Mouse (Mus musculus): ENCODE data around the gene Arid3a.
A peak's percentile ranks its signal among the peaks of the same experiment; 100 is the strongest.

Arid3a gene

DNA sequence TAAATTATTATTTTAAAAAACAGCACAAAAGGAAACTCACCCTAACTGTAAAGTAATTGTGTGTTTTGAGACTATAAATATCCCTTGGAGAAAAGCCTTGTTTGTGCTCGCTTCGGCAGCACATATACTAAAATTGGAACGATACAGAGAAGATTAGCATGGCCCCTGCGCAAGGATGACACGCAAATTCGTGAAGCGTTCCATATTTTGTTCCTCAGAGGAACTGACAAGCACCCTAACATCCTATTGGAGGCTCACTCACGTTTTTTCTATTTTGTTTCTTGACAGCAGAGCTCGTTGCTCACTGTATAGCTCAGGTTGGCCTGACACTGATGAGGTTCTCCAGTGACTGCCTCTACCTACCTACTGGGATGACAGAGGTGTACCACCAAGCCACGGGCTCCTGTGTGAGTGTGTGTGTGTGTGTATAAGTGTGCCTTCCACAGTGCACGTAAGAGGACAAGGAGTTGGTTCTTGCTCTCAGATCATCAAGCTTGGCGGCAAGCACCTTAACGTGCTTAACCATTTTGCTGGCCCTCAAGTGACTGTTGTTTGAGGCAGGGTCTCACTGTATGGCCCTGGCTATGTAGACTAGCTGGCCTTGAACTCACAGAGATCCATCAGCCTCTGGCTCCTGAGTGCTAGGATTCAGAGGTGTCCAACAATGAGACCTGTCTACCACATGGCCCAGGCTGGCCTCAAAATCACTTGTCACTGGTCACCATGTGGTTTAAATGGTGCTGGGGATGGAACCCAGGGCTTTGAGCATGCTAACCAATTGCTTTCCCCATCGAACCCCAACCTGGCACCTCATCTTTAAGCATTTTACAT lies 17.5 kb upstream of the Arid3a start:
- DNase-seq: no peak

DNA sequence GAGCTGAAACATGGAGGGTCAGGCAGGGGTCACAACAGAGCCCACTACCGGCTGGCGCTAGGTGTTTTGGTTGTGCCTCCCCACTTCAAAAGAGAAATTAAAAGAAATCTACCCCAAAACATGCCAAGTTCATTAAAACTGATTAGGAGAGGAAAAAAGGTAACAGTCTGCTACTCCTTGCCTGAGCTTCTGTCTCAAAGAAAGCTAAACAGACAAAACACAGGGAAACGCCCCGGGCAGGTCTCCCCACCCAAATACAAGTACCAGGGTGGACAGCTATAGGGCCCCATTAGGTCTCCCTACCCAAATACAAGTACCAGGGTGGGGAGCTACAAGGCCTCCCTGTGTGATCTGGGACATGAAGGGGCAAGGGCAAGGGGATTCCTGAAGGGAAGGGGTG lies 16.3 kb upstream of the Arid3a start, which contains the start of gene Gm26602:
Gm26602 (plus strand) TSS at position 301 of the 400 bp plus-strand sequence.
- no peak for DNase-seq

DNA sequence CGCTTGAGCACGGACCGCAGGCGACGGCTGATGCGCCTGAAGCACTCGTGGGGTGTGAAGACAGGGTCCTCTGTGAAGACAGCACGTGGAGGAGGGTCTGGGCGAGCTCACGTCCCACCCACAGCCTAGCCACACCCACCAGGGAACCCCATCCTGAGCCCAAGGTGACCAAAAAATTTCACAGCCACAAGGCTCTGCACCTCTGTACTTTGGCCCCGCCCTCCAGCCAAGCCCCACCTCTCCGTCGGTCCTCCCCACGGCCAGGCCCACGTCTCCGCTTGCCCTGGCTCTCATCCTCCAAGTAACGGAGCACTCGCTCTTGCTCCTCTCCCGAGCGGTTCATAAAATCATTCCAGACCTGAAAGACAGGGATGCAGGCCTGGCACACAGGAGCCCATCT lies 14.4 kb upstream of the Arid3a start:
- DNase-seq: no peak

DNA sequence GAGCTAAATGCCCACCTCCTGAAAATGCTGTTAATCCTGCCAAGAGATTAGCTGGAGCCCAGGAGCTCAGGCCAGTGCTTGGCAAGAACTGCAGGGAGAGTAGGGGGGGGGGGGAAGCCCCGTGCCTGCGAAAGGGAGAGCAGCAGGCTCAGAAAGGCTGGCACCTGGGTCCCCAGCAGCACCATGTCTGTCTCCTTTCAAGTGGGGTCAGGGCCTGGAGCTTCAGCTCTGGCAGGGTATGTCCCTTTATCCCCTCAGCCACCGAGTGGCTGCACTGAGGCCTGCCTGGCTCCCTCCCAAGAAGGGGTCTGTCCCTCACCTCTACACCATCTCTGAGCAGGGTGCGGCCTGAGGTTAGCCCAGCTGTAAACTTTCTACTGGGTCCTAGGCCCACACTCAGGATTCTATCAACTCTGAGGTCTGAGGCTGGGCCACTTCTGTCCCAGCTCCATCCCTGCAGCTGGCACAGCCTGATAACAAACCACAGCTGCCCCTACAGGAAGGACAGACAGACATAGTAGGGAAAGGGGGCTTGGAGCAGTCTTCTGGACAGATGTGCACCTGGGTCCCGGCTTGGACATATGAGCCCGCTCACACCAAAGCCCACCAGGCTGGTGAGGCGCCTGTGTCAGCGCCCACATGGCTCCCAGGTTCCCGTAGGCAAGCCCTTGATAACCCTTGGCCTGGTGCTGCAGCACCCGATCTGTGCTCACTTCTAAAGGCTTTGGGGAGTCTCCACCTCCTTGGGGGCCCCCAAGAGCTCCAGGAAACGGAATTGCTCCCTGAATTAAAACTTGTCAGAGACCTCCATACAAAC lies 12.5 kb upstream of the Arid3a start:
- DNase-seq: no peak

DNA sequence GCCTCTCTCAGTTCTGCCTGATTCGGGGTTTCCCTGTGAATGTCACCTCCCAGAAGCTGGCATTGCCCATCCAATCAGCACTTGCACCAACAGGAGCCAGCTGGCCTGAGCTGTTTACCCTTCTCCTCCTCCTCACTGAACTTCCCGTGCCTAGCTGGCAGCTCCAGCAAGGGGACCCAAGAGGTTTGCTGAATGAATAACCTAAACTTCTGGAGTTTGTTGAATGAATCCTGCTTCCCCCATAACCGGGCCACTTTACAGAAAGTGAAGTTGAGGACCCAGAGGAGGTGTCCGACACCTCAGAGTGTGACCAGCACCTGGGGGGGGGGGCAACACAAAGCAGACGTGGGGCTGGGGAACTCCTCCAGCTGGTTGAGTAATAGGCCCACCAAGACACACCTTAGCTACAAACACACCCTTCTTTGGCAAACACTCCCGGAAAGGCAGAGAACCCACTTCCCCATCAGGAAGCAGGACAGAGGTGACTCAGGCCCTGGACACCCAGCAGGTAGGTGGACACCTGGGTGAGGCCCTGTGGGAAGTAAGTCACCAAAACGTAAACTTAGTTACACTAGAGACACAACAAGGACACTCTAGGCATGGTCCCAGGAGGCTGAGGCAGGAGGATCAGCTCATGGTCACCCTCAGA lies 11.8 kb upstream of the Arid3a start:
- no peak for DNase-seq

DNA sequence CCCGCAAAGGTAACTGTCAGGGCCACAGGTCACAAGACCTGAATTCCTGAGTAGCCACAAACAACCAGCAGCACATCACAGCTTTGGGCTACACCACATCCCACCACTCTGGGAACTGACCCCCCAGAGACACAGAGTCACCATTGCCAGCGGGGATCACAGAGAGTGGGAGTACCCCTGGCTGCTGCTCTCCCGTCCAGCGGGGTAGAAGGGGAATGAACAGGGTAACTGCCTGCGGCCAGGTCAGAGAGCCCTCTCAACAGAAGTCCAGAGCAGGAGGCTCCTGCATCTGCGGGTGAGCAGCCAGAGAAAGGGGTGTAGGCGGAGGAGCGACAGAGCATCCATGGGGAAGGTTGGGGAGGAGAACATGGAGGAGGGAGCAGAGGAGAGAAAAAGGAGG lies 10.8 kb upstream of the Arid3a start:
- no peak for DNase-seq

DNA sequence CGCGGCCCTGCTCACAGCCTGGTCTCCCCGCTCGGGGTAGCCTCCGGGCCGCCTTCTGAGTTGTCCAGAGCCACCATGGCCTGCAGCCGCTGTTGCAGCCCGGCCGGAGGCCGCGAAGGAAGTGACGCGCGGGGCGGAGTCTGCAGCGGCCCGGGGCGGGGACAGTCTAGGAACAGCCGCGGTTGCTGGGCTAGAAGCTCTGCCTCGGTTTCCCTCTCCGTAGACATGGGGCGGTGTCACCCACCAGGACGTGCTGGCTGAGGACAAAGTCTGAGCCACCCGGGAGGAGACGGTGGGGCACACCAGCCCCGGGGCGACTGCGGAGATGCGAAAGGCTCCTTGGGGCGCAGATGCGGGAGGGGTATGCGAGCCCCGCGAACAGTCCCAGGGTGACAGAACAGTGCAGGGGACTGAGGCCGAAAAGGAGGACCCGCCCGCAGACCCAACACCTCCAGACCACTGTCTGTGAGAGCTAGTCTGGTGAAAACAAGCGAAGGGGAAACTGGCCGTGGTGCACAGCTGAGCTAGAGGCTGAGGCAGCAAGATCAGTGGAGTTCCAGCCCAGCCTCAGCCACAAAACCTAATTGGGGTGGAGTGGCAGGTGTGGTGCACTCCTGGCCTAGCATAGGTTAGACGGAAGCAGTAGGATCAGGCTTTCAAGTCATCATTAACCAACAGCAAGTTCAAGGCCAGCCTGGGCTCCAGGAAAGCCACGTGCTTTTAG lies 9.9 kb upstream of the Arid3a start, which contains the start of gene Kiss1r:
Kiss1r (plus strand) TSS at position 164 of the 724 bp plus-strand sequence.
- DNase-seq: peak; percentile 93

DNA sequence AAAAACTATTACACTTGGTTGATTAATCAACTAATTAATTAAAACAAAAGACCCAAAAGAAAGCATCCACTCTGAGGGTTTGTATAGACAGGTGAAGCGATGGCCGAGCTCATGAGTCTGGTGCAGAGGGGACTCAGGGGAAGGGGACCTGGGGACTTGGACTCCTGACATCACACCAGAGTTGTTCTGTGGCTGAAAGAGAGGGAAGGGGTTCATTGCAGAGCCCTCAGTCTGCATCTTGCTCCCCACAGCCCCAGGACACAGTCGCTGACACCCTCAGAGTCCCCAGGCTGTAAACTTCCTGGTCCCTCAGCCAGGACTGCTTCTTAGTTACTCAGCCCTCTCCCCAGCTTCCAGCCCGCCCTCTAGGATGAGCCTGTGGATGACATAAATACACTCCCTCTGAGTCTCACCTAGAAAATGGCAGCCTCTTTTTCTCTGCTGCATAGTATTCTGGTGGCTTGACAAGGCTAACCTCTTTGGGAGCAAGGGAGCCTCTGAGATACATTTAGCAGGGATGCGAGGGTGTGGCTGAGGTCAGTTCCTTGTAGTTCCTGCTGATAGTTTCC lies 9.2 kb upstream of the Arid3a start:
- no peak for DNase-seq

DNA sequence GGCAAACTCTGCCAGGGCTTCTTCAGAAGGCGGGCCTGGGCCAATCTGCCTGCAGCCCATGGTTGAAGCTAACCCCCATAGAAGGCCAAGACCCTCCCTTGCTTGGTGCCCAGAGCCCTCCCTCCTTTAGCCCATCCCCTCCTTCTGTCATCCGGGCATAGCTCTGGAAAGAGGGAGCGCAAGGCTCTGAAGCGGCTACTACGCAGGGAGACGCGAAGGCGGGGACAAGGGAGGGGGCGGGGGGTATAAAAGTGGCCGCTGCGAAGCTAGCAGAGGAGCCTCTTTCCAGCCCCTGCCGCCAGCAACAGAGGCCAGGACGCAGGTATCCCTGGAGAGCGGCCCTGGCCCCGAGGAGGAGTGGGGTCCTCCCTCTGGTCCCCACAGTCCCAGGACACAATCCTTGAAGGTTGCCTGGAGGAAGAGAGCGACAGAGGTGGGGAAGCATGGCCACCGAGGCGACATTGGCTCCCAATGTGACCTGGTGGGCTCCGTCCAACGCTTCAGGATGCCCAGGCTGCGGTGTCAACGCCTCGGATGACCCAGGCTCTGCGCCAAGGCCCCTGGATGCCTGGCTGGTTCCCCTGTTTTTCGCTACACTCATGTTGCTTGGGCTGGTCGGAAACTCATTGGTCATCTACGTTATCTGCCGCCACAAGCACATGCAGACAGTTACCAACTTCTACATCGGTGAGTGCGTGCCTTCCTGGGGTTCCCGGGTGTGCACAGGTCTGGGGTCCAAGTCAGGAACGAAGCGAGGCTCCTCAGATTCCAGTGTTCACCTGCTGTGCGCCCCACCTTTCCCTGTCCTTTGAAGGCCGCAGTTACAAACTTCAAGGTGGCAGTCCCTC lies 8.4 kb upstream of the Arid3a start:
- DNase-seq: no peak

DNA sequence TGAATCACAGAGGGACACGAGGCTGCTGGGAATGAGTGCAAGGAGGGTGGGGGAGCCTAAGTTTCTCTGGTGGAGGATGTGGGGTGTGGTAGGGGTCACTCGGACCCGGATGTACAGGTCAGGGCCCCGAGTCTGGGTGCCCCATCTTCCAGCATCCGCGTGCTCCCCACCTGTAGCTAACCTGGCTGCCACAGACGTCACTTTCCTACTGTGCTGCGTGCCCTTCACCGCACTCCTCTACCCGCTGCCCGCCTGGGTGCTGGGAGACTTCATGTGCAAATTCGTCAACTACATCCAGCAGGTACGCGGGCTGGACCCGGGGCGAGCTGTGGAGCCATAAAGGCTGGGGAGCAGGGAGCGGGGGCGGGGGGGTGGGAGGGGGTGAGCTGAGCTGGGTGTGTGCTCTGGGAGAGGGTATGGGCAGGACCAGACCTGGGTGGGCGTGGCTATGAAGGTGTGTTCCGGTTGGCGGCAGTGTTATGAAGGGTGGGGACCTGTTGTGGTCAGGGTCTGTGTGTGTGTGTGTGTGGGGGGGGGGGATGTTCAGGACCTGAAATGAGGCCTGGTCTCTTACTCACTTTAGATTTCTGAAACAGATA lies 7.5 kb upstream of the Arid3a start:
- peak; percentile 64 for DNase-seq

DNA sequence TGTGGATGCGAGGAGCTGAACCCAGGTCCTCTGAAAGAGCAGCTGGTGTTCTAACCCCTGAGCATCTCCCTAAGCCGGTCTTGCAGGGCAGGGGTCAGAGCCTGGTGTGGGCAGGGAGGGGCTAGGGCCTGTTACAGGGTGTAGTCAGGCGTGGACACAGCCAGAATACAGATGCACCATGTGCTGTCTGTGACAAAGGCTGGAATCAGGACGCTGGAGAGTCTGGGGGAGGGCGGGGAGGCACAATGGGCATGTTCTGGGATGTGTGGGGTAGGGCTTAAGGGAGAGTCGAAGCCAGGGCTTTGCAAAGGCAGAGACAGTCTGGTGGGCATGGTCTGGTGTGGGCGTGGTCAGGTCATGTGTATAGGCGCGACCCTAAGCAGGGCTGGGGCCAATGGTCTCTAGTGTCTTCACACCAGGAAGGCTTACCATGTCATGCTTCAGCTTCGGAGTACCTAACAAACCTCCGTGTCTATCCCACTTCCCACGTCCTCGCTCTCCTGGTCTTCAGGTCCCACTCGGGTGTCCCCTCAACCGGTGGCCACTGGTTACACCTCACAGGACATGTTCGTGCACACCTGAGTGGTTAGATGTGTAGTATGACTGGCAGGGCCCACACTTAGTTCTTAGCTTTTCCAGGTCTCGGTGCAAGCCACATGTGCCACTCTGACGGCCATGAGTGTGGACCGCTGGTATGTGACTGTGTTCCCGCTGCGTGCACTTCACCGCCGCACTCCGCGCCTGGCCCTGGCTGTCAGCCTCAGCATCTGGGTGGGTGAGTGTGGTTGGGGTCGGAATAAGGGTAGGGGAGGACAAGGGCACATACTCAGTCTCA lies 6.6 kb upstream of the Arid3a start:
- DNase-seq: no peak

DNA sequence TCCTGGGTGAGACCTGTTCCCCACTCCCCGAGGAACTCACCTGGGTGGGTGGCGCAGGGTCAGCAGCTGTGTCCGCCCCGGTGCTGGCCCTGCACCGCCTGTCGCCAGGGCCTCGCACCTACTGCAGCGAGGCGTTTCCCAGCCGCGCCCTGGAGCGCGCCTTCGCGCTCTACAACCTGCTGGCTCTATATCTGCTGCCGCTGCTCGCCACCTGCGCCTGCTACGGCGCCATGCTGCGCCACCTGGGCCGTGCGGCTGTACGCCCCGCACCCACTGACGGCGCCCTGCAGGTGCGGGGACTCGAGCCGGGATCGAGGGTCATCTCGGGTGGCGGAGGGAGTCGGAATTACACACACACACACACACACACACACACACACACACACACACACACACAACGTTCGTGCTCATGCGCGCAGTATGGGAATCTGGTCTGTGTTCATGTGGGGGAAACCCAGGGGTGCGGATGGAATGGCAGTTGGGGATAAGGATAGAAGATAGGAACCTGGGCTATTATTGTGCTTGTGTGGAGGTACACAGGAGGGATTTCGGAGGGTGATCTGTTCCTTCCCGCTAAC lies 5.8 kb upstream of the Arid3a start, which contains the start of gene R3hdm4:
R3hdm4 (minus strand) TSS at position 251 of the 578 bp plus-strand sequence.
- DNase-seq: peak; percentile 67

DNA sequence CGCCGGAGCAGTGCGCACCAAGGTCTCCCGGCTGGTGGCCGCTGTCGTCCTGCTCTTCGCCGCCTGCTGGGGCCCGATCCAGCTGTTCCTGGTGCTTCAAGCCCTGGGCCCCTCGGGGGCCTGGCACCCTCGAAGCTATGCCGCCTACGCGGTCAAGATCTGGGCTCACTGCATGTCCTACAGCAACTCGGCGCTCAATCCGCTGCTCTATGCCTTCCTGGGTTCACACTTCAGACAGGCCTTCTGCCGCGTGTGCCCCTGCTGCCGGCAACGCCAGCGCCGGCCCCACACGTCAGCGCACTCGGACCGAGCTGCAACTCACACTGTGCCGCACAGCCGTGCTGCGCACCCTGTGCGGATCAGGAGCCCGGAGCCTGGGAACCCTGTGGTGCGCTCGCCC lies 5.3 kb upstream of the Arid3a start:
- peak; percentile 49 for DNase-seq

DNA sequence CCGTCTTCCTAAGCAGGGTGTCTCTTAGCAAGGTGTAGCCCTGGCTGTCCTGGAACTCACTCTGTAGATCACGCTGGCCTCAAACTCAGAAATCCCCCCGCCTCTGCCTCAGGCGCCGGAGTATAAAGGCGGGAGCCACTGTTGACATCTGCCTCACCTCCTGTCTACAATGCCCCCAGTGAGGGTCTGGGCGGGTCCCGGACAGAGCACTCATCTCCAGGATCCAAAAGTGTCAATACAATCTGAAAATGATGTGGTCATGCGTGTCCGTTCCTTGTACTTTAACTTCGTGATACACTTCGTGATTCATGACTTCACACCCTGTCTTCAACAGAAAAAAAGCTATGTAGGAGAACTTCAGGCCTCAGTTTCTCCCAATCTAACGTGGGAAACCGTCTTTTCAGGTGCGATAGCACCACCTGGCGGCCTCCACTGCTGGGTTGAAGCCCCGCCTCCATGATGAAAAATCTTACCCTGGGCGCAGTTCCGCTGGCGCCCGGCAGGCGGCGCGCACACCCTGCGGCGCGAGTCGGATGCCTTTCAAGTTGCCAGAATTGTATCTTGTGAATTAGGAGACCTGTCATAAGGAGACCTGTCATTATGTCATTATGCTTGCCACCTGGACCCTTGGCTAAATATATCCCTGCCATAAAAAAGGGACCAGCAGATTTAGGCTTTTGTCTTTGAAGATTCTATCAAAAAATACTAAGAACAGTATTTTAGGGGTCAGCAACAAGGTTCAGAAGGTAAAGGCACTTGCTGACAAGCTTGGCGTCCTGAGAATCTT lies 1.7 kb upstream of the Arid3a start:
- peak; percentile 97 for DNase-seq

DNA sequence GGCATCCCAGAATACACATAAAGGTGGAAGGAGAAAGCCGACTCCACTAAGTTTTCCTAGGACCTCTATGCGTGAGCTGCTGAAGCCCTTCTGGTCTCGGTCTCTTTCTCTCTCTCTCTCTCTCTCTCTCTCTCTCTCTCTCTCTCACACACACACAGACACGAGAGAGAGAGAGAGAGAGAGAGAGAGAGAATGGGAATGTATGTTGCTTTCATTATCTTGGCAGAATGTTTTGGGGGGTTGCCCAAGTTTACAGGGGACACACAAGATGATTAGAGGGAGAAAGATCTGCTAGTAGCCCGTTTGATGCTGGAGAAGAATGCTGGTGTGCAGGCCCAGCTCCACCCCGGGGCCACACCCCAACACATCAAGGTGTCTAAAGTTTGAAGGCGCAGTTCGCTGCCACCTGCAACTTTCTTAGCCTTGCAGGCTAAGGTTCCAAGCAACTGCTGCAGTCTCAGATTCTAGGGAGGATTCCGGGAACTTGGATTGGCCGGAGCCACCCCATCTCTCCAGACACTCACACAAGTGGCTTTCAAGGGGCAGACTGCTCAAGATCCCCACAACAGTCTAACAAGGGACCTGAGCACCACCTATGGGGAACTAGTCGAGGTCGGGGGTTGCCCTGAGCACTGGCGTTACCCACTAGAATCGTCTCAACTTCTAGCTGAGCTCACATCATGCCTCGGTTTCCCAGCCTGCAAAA lies 905 bp upstream of the Arid3a start:
- DNase-seq: peak; percentile 63

DNA sequence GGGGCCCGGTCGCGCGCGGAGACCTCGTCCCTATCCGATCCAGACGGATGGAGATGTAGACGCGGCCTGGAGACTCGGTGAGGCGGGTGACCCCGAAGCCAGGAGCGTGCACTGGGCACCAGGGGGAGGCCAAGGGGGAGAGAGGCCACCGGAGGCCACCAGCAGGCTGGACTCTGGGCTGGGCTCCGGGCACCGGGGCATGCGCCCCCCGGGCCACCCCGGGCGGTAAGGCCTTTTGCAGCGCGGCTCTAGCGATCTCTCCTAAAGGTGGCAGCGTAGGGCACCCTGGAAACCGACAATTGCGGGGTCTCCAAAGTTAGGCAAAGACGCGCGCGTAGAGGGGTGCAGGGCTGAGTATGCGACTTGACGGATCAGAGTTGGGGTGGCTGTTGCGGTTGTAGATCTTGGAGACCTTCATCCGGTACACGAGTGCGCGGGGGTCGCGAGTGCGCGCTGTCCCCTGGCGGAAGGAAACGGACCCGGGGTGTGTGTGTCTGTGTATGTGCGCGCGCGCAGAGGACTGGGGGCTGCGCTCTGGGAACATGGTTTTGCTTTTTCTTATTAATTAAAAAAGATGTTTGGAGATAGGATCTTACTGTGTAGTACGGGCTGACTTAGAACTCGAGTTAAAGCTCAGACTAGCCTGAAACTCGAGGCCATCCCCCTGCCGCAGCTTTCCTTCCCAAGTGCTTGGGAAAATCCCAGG lies 634 bp downstream of the Arid3a start:
- DNase-seq: peak; percentile 86

DNA sequence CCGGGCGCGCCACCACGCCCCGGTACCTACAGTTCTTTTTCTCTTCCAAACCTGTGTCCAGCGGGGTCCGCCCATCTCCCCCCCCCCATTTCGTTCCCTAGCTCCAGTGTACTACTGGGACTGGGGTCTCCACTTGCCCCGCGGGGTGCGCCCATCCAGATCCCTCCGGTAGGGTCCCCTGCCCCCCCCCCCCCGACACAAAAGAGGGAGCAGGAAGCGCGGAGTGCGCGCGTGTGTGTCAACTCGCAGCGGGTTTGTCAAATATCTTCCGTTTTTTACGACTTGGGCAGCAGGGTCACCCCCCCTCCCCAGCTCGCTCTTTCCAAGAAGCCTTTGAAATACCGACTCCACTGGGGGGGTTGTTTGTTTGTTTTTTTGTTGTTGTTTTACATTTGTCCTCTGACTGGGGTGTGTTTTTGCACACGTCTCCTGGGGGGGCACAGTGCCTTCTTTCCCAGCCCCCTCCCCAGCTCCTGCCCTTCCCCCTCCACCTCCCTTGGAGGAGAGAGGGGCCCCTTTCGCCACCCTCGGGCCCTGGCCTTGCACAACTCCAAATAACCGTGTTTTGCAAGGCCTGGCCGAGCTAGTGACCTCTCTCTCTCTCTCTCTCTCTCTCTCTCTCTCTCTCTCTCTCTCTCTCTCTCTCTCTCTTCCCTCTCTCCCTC lies 1.3 kb downstream of the Arid3a start:
- DNase-seq: peak; percentile 56

Measured in thymus, postnatal 4 days (tissue).